Mouse (Mus musculus): ENCODE measurements around the gene Rnase13.

The Rnase13 gene

DNA sequence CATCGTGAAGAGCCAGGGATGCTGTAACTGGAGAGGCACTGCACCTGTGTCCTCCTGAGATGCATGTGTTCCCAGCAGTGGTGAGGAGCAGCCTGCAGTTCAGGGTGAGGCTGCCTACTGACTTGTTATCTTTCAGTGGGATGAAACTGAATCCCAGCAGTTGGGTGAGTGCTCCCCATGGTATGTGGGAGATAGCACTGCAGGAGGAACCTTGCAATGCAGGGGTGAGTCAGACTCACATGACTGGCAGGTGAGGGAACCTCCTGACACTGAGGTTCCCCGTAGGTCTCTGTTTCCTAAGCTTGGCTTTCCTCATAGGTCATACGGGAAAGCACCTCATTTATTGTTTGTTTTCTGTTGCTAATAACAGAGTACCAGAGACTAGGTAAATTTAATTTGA, 45.1 kb downstream of the Rnase13 start:
- DNase-seq (ENCODE audit: low spot score) = no peak

DNA sequence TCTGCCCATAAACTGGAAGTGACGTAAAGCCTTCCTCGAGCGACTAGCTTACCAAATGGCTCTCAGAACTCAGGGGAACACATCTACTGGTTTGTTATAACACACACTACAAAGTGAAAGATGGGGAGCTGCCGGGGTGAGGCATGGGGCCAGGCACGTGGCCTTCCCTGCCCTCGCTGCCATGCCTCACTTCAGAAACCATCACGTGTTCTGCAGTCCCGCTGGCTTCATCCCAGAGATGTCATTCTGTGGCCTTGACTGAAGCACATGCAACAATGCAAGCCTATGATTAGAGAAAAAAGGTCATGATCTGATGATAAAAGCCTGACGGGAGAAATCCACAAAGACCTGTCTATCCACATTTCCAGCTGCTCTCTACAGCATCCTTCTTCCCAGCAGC, 50.8 kb downstream of the Rnase13 start:
- DNase-seq (ENCODE audit: low spot score) = no peak
